Mouse (Mus musculus): ENCODE results near the gene Arl1.

- TF ChIP-seq POLR2A (IDR thresholded peaks at IDR 0.05; ENCODE audit: control insufficient read depth in 1 of 2, insufficient read depth in 1 of 2, low read depth in 1 of 2, low read length in 2 of 2, poor library complexity in 1 of 2) = no peak
- no peak for TF ChIP-seq GATA1 (IDR thresholded peaks at IDR 0.05; ENCODE audit: low read depth, low read length)
- TF ChIP-seq CTCF (IDR thresholded peaks at IDR 0.05 in 2 of 3, conservative IDR thresholded peaks at IDR 0.05 in 1 of 3; ENCODE audit: control insufficient read depth in 1 of 3, insufficient read depth in 1 of 3, low read depth in 2 of 3, low read length in 3 of 3, poor library complexity in 1 of 3, severe bottlenecking in 1 of 3) = no peak
- no peak for TF ChIP-seq BHLHE40 (IDR thresholded peaks at IDR 0.05; ENCODE audit: borderline replicate concordance, low read depth, low read length)
- TF ChIP-seq POLR2AphosphoS2 (IDR thresholded peaks at IDR 0.05; ENCODE audit: low read length) = no peak
- no peak for TF ChIP-seq TCF12 (IDR thresholded peaks at IDR 0.05; ENCODE audit: low read depth, low read length)
- TF ChIP-seq NELFE (IDR thresholded peaks at IDR 0.05; ENCODE audit: low read depth, low read length) = no peak
- no peak for TF ChIP-seq ZNF384 (IDR thresholded peaks at IDR 0.05; ENCODE audit: low read depth, low read length)
- no peak for TF ChIP-seq ZMIZ1 (IDR thresholded peaks at IDR 0.05; ENCODE audit: low read depth, low read length)
These were observed 29.7 kb upstream of the Arl1 start for GRCm38 (mm10) chr10:88700938-88701337.

Measured in MEL (cell line).